Mouse (Mus musculus) thymus, postnatal 0 days (tissue): ENCODE data around the gene Jmjd7. TPM values are rescaled to one million over a fixed set of nuclear protein-coding genes. Genes with fewer than 3 reads are reported as not detected.

Experiments
- DNase-seq: peaks from one replicate; pipeline ENCODE4 v3.0.0-alpha.2; 2015; ENCODE audit warnings: low spot score
- microRNA-seq: library from miRNA; unstranded; fragments of <30 nt; microRNA quantifications from one replicate; pipeline ENCODE4, GENCODE M21; 2016; ENCODE audit warnings: borderline number of aligned reads
- polyA plus RNA-seq: library from polyadenylated mRNA; unstranded; fragments of >200 nt; fragmentation: Nextera tagmentation; extraction: Ambion mirVana; gene quantifications from 2 replicates; pipeline ENCODE4 v1.2.1, GENCODE M21; 2015

Gene Jmjd7
- polyA plus RNA-seq, 1 experiment from 2014 or later: 22.1 TPM

DNA sequence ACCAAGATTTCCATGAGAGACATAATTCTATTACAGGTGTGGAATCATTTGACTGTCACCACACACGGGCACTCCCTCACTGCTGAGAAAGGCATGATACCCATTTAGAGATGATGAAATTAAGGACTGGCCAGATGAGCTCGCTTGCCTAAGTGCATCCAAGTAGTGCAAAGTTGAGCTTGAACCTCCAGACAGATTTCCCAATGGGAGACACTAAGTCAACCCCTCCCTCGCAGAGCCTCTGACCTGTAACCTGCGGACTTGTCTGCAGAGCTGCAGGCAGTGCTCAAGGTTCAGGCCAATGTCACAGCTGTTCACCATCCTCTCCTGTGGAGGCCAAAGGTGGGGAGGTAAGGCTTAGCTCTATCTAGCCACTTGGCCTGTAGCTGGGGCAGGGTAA lies 31.5 kb downstream of the Jmjd7 start:
- no peak for DNase-seq

DNA sequence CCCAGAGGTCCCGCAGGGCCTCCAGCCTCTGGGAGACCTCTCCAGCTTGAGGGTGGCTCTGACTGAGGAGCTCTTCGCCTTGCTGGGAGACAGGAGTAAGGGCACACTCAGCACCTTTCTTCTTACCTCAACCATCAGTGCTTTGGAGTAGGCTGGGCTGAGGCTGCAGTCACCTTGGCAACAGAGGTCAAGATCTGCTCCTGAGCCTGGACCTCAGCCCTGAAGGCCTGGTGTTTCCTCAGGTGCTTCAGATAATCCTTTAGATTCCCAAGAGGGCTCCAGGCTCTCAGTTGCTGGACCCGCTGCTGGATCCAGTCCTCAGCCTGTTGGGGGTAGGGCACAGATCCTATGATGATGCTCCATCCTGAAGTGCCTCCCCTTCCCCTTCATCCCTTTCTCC lies 32.2 kb downstream of the Jmjd7 start:
- no peak for DNase-seq

GRCm38 (mm10) chr2:120060190-120060589 lies 32.9 kb downstream of the Jmjd7 start:
- no peak for DNase-seq

- DNase-seq: no peak
Observed at GRCm38 (mm10) chr2:120060651-120061050, 33.4 kb downstream of the Jmjd7 start.

- no peak for DNase-seq
Observed at GRCm38 (mm10) chr2:120062248-120062647, 35.0 kb downstream of the Jmjd7 start.

DNA sequence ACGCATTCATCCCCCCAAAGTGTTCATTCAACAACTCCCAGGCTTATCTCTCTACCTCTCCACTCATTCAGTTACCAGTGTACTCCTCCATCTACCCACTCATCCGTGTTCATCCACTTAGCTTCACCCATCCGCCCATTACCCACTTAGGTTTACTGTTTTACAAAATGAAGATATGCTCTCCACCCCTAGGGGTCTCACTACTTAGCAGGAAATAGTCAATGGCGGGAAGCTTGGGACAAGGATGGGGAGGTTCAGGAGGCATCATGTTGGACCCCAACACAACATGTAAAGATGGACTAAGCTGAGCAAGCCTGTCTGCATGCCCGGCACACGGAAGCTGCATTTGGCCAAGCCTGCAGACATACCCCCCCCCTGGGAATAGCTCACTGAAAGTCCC lies 37.4 kb downstream of the Jmjd7 start:
- no peak for DNase-seq

- no peak for DNase-seq
Observed at GRCm38 (mm10) chr2:120065243-120065642, 38.0 kb downstream of the Jmjd7 start.

GRCm38 (mm10) chr2:120066224-120066623 lies 38.9 kb downstream of the Jmjd7 start:
- DNase-seq: no peak

DNA sequence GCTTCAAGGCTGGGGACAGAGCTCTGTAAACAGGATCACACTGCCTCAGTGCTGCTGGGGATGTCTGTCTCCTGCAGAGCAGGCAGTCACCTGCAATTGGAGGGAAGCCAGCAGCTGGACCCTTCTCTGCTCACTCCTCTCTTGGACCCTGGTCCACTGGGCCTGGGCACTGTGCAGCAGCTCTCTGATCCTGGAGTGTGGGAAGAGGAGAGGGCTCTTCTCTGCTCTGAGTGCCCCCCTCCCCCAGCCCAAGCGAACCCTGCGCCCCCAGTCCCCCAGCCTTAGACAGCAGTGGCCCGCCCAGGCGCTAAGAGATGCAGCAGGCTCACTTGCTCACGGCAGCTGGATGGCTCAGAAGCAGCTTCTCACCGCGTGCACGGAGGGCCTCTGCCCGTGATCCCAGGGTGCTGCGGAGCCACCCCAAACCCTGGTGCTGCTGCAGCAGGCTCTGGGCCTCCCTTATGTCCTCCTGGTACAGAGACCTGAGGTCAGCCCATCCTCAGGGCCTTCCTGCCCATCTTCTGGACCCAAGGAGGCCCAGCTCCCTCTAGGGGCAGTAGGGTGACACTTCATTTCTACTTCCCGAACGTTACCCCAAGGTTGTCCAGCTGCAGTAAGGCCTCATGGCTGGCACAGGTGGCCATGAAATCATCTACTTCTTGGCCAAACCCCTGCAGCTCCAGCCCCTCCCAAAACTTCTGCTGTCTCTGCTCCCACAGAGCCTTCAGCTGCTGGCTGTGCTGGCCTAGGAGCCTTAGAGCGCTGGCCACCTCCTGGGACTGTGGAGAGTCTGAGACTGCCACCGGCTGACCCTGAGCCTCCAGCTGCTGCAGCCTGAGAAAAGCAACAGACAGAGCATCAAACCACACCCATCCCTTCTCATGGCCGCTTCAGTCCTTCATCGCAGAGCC lies 41.5 kb downstream of the Jmjd7 start:
- DNase-seq: peak; percentile 19

DNA sequence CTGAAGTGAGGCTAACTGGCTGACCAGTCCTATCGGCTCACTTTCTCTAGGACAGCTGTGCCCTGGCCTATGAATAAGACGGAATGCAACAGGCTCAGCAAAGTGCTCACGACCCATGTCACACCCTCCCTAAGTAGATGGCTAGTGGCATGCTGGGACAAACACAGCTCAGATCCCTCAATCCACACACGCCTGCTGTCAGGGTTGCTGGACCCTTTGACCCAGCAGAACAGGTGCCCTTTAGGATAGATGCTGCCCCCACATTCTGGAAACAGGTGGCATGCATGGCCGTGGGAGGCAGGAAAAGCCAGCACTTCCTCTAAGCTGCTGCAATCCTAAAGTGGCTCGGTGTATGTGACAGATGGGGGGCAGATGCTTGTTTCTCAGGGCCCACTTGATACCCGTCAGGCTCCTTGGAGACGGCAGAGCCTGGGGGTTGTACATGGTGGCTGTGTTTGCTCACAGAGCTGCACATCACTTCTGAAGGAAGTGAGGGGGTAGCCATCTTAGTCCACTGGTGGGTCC lies 42.2 kb downstream of the Jmjd7 start:
- no peak for DNase-seq

DNA sequence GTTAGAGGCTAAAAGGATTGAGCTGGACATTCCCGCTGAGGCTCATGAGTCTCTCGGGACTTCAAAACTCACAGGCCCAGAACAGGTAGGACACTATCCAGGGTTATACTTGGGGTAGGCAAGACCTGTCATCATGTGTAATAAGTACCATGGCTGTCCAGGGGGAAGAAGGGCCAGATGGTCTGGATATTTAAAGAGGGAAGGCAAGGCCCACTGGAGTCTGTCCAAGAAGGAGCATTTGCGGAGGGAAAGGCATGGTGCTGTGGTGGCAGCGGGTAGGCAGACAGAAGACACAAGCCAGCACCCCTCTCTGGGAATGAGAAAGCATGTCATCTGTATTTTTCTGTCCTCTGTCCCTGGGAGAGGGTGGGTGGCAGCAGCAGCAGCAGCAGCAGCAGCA lies 46.8 kb downstream of the Jmjd7 start:
- no peak for DNase-seq

GRCm38 (mm10) chr2:120076076-120076705 lies 48.9 kb downstream of the Jmjd7 start:
- DNase-seq: peak; percentile 73

Small RNA genes lying within 50 kb of the gene (microRNA-seq; reads per million reads assigned to microRNA genes)
- not detected for gene Mir7665

Other genes starting within 250 kb of the Jmjd7 start
- 17.9 and 18.0 TPM in 2 replicates for gene Rpap1, start 239.9 kb upstream of the Jmjd7 start, polyA plus RNA-seq
- gene Tyro3, start 229.8 kb upstream of the Jmjd7 start, polyA plus RNA-seq: 1.8 and 2.3 TPM in 2 replicates
- 19.5 and 24.1 TPM in 2 replicates for gene Mga, start 130.3 kb upstream of the Jmjd7 start, polyA plus RNA-seq
- gene Mapkbp1, start 54.8 kb upstream of the Jmjd7 start, polyA plus RNA-seq: 0.68 and 1.2 TPM in 2 replicates
- gene Gm28042, start within 50 bp of the Jmjd7 start, polyA plus RNA-seq: 0.70 and 1.3 TPM in 2 replicates
- 0.33 and 1.1 TPM in 2 replicates for gene Pla2g4b, start 5.9 kb downstream of the Jmjd7 start, polyA plus RNA-seq
- gene Ehd4, start 127.1 kb downstream of the Jmjd7 start, polyA plus RNA-seq: 33.4 and 34.5 TPM in 2 replicates
- gene Pla2g4e, start 217.9 kb downstream of the Jmjd7 start, polyA plus RNA-seq: 0.09 TPM in 2 replicates